Comparison of ENCODE assay signal across 7 mouse cellular contexts in genomic region chr1:74816612-74817199, GRCm38 (mm10). TPM values are rescaled to one million over a fixed set of nuclear protein-coding genes. Genes with fewer than 3 reads are reported as not detected.
DNase-seq lines count a peak whose midpoint lies in the region; ATAC-seq lines count a peak whose summit lies in the region.

No protein-coding gene starts in this region.

- WGBS in embryonic facial prominence, embryonic 12.5 days = 6% methylated on average over 38 of the region's 38 CpGs
- 6% methylated on average over 38 of the region's 38 CpGs for WGBS in limb, embryonic 10.5 days
- WGBS in midbrain, embryonic 12.5 days = 6% methylated on average over 38 of the region's 38 CpGs

- peak overlapping the region; percentile 67 for H3K9ac ChIP-seq in embryonic facial prominence, embryonic 12.5 days
- H3K9ac ChIP-seq in midbrain, embryonic 12.5 days (replicated peaks) = peak overlapping the region; percentile 80

- peak overlapping the region; percentile 45 for H3K4me2 ChIP-seq in embryonic facial prominence, embryonic 12.5 days (replicated peaks)
- H3K4me2 ChIP-seq in midbrain, embryonic 12.5 days (replicated peaks) = peak overlapping the region; percentile 59

- peak; percentile 63 for ATAC-seq in embryonic facial prominence, embryonic 12.5 days (ENCODE audit: insufficient number of reproducible peaks, insufficient read depth, low FRiP score, low TSS enrichment)
- peak; percentile 88 for ATAC-seq in midbrain, embryonic 12.5 days (ENCODE audit: low FRiP score, low read depth)

- H3K9me3 ChIP-seq in embryonic facial prominence, embryonic 12.5 days = no peaks in the 10 kb centered on the region
- no peaks in the 10 kb centered on the region for H3K9me3 ChIP-seq in limb, embryonic 10.5 days (replicated peaks)
- H3K9me3 ChIP-seq in midbrain, embryonic 12.5 days = no peaks in the 10 kb centered on the region

- no peaks in the 10 kb centered on the region for H3K4me1 ChIP-seq in embryonic facial prominence, embryonic 12.5 days
- peaks cover 10% of the 10 kb centered on the region; the same call in 1 of the 2 replicates for H3K4me1 ChIP-seq in limb, embryonic 10.5 days
- peaks cover 7% of the 10 kb centered on the region; the same call in 1 of the 2 replicates for H3K4me1 ChIP-seq in midbrain, embryonic 12.5 days

- H3K4me3 ChIP-seq in embryonic facial prominence, embryonic 12.5 days = peak overlapping the region; percentile 49
- peak overlapping the region; percentile 68 for H3K4me3 ChIP-seq in limb, embryonic 10.5 days
- peak overlapping the region; percentile 69 for H3K4me3 ChIP-seq in midbrain, embryonic 12.5 days

- peak overlapping the region; percentile 78 for H3K27ac ChIP-seq in embryonic facial prominence, embryonic 12.5 days
- H3K27ac ChIP-seq in limb, embryonic 10.5 days = peak overlapping the region; percentile 93
- peak overlapping the region; percentile 91 for H3K27ac ChIP-seq in midbrain, embryonic 12.5 days (replicated peaks)

- DNase-seq in adrenal gland, postnatal 25 days = peak; percentile 91
- DNase-seq in heart, adult 18-20 months = peak; percentile 92 to 95
- DNase-seq in kidney, adult 18-20 months = peak; percentile 90
- peak; percentile 93 for DNase-seq in limb, embryonic 10.5 days (ENCODE audit: low spot score)
- DNase-seq in skeletal muscle tissue, adult 2 months (ENCODE audit: low read depth, low spot score) = peak; percentile 94

- H3K36me3 ChIP-seq in embryonic facial prominence, embryonic 12.5 days = no peaks in the 10 kb centered on the region
- H3K36me3 ChIP-seq in limb, embryonic 10.5 days = no peaks in the 10 kb centered on the region
- no peaks in the 10 kb centered on the region for H3K36me3 ChIP-seq in midbrain, embryonic 12.5 days

- no peaks in the 10 kb centered on the region; the same call in 1 of the 2 replicates for H3K27me3 ChIP-seq in embryonic facial prominence, embryonic 12.5 days
- H3K27me3 ChIP-seq in limb, embryonic 10.5 days (ENCODE audit: low read depth, poor library complexity, severe bottlenecking) = peaks cover 18% of the 10 kb centered on the region; the same call in 1 of the 2 replicates
- peaks cover 10% of the 10 kb centered on the region; the same call in 1 of the 2 replicates for H3K27me3 ChIP-seq in midbrain, embryonic 12.5 days

RNA-seq across cellular contexts. Expression of gene Wnt10a, which starts 25.4 kb away (rescaled TPM):
- 0.27 TPM in 1 of 2 replicates, not detected in the other for total RNA-seq in adrenal gland, postnatal 25 days (2021)
- polyA plus RNA-seq in embryonic facial prominence, embryonic 12.5 days (2016; fragmentation: Nextera tagmentation; extraction: Ambion mirVana) = 3.1 and 3.5 TPM in 2 replicates
- total RNA-seq in heart, adult 18-20 months (2021) = not detected
- polyA plus RNA-seq in limb, embryonic 10.5 days (2016; fragmentation: Nextera tagmentation; extraction: Ambion mirVana) = 1.3 and 1.6 TPM in 2 replicates
- 1.7 and 1.8 TPM in 2 replicates for polyA plus RNA-seq in midbrain, embryonic 12.5 days (2016; fragmentation: Nextera tagmentation; extraction: Ambion mirVana)

RNA-seq across cellular contexts. Expression of gene Cdk5r2, which starts 38.0 kb away (rescaled TPM):
- 4.3 and 5.1 TPM in 2 replicates for total RNA-seq in adrenal gland, postnatal 25 days (2021)
- 0.31 and 0.47 TPM in 2 replicates for polyA plus RNA-seq in embryonic facial prominence, embryonic 12.5 days (2016; fragmentation: Nextera tagmentation; extraction: Ambion mirVana)
- total RNA-seq in heart, adult 18-20 months (2021) = not detected
- not detected in 2 replicates for polyA plus RNA-seq in limb, embryonic 10.5 days (2016; fragmentation: Nextera tagmentation; extraction: Ambion mirVana)
- polyA plus RNA-seq in midbrain, embryonic 12.5 days (2016; fragmentation: Nextera tagmentation; extraction: Ambion mirVana) = 5.6 and 8.7 TPM in 2 replicates

RNA-seq across cellular contexts. Expression of gene Wnt6, which starts 45.0 kb away (rescaled TPM):
- total RNA-seq in adrenal gland, postnatal 25 days (2021) = 1.8 and 2.5 TPM in 2 replicates
- polyA plus RNA-seq in embryonic facial prominence, embryonic 12.5 days (2016; fragmentation: Nextera tagmentation; extraction: Ambion mirVana) = 30.1 and 30.8 TPM in 2 replicates
- total RNA-seq in heart, adult 18-20 months (2021) = under 1 TPM; 0.18 to 0.30 TPM
- 30.1 and 34.2 TPM in 2 replicates for polyA plus RNA-seq in limb, embryonic 10.5 days (2016; fragmentation: Nextera tagmentation; extraction: Ambion mirVana)
- 5.0 and 7.9 TPM in 2 replicates for polyA plus RNA-seq in midbrain, embryonic 12.5 days (2016; fragmentation: Nextera tagmentation; extraction: Ambion mirVana)

Comparison
In these comparisons a context has a peak if more than half of its experiments do, and no peak if none do; other contexts are left out.
1. Peak in every context shown above with its lines: DNase-seq, ATAC-seq, H3K4me3 ChIP-seq and H3K27ac ChIP-seq.